Mouse (Mus musculus): ENCODE data around the gene Dglucy. TPM values are rescaled to one million over a fixed set of nuclear protein-coding genes. Genes with fewer than 3 reads are reported as not detected.

Dglucy gene
- polyA plus RNA-seq (2012; rRNA removed), result 20.0 and 23.8 TPM in 2 replicates

DNA sequence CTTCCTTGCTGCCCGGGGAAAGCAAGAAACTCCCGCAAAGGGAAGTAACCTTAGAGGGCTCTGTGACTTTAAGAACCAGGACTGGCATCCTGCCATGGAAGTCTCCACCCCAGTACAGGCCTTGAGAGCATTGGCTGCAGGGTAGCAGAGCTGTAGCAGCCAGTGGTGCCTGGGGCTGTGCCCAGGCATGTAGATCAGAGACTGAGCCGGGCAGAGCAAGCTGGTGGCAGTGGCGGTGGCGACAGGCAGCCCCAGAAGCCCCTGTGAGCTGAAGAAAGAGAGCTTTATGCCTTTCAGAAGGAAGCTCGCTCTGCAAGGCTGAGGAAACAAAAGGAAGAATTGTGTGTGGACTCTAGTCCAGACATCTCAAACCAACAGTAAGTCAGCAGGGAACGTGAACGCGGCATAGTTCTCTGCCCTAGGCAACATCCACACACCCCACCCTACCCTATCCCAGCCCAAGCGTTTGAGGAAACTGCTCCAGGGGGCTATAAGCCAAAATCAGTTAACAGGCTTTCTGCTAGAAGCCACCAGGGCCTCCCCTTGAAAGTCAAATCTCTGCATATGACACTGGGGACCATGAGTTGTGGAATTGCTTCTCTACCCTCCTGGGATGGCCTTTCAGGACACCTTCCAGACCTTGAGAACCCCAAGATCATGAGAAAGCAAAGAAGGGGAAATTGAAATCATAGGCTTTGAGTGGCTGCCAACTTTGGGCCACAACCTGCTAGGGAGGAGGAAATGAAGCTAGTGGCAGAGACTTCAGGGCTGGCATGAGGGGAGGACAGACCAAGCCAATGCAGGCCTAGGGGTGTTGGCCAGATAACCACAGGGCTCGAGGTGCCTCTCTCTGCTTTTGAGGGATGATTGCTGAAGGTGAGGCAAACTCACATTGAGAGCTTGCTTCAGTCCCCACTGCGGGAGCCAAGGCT is at the start of gene Dglucy:
Dglucy (plus strand) TSS at position 124 of the 932 bp plus-strand sequence.
- DNase-seq (ENCODE audit: low spot score), result peak; percentile 80

DNA sequence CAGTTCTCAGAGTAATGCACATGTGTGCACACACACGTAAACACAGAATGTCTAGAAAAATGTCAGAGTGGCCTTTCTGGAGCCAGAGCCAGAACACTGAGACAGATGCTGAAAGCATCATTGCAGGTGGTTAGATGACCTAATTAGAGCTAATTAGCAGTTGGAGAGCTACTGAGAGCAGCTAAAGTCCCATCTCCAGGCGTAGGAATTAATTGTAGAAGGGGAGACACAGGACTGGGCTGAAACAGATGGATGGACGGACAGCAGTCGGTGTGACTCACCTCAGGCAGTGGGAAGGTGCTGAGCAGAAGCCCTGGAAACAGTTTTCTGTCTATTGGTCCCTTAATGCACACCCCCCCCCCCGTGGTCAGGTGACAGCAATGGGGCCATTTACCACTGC is 43.7 kb upstream of the Dglucy start:
- no peak for DNase-seq (ENCODE audit: low spot score)

DNA sequence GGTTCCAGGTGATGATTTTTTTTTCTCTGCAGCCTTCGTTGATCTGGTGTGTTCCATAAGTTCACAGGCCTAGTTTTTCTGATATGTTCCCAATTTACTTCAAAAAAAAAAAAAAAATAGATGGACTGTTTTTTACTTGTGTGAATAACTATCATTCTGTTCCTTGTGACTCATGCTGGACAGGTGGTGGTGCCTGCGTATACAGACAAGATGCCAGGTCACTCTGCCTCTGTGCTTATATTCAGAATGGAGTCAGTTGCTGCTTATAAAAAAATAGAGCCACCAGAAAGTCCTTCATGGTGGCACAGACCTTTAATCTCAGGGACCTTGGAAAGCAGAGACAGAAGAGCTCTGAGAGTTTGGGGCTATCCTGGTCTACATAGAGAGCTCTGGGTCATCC is 43.3 kb upstream of the Dglucy start:
- no peak for DNase-seq (ENCODE audit: low spot score)

DNA sequence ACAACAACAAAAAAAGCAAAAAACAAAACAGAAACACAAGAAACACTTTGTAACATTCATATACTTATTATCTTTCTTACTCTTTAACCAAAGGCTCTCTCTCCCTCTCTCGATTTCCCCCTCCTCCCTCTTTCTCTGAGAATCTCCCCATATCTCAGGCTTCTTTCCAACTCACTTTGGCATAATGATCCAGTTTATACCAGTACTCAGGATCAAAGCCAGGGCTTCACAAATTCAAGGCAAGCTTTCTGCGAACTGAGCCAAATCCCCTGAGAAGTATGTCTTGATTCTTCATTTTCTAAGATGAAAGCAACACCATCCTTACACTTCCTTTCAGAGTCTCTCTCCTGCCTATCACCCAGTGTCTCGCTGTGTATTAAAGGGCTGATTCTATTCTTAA is 40.4 kb upstream of the Dglucy start:
- no peak for DNase-seq (ENCODE audit: low spot score)

DNA sequence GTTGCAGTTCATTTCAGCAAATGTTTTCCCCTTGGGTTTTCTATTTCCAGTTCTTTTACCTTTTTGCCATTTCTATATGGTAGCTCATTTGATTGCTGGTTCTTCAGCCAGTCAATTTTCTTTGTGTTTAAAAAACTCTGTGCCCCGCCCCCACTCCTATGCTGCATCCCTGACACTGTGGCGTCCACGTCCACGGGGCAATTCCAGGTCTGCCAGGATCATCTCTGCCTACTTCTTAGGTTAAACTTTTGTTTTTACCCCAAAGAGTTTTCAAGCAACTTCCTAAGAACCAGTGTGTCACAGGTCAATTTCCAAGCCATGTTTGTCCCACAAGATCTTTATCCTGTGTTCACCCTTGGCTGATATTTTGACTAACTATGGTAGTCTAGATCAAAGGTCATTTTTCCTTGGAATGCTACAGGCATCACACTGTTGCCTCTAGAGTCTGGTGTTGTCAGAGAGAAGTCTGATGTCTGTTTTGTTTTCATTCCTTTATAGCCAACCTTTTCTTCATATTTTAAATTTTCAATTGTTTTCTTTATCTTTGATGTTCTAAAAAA is 39.8 kb upstream of the Dglucy start:
- DNase-seq (ENCODE audit: low spot score), result no peak

DNA sequence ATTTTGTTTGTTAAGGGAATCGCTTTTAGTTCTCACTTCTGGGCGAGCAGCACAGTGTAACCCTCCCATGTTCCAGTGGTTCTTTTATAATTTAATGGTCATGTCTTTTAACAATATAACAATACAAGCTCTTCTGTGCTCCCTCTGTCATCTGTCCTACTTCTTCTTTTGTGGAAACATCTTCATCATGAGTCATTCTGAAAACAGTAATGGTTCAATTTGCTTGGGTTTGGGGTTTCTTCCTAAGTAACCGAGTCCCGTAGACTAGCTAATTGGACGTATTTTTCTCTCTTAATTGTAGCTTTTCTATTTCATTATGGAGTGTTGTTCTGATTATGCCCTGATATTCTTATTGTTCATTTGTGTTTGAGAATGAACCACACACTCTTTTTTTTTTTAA is 38.5 kb upstream of the Dglucy start:
- DNase-seq (ENCODE audit: low spot score), result no peak

DNA sequence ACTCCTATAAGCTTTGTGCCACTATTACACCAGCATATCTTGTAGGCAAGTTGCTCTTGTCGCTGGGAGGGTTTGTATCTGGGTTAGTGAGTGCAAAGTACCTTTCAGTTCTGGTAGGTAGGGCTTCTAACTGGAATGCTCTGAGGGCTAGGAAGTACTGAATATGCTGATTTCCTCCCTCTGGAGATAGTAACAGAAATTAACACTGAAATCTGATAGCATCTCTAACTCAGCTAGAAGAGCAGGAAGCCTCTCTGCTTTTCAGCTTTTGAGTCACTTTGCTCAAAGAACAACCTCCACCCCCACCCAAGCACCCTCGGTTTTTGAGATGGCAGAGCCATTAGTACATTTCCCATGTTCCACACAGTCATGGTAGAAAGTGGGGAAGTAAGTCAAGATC is 36.4 kb upstream of the Dglucy start:
- DNase-seq (ENCODE audit: low spot score), result no peak

DNA sequence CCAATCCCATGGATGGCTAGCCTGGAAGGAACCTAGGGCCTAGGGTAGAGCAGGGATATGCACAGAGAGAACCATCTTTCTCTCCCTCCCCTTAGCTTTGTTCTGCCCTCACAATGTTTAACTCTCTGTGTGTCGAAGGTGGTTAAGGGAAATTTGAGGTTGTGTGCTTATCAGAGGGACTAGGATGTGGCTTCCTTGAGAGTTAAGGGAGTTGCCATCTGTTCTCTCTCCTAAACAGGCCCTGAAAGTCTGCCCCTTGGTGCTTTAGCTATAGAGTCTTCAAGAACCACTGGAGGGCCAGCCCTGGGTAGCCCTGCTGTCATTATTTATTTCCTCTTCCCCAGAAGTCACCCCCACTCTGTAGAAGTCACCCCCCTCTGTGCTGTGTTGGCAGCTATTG is 25.9 kb upstream of the Dglucy start:
- no peak for DNase-seq (ENCODE audit: low spot score)

DNA sequence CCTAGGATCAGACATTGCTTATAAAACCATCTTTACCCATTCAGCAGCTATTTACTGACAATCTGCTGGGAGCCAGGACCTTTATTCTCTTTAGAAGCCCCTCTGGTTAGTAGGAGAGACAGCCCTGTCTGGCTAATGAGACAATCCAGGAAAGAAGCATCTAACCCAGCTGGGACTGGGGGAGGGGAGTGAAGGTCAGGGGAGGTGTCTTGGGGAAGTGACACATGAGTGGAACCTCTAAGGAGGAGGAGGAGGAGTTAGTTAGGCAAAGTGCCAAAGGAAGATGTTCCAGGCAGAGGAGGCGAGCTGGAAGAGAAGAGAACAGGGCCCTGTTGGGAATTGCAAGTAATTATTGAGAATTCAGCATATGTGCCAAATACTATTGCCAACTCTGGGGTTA is 25.1 kb upstream of the Dglucy start:
- DNase-seq (ENCODE audit: low spot score), result no peak

DNA sequence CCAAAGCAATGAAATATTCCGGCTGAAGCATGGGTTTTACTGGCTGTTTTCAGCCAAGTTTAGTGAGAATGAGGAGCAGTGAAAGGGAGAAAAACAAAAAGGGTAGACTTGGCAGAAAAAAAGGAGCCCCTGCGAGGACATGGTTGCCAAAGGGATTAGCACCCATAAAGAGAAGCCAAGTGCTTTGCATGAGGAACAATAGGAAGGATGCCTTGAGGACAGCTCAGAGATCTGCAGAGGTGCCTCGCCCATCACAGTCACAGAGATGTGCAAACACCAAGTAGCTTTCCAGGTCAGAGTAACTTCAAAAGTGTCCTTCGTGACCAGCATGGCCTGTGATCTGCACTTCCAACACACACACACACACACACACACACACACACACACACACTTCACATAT is 21.4 kb upstream of the Dglucy start:
- DNase-seq (ENCODE audit: low spot score), result no peak

DNA sequence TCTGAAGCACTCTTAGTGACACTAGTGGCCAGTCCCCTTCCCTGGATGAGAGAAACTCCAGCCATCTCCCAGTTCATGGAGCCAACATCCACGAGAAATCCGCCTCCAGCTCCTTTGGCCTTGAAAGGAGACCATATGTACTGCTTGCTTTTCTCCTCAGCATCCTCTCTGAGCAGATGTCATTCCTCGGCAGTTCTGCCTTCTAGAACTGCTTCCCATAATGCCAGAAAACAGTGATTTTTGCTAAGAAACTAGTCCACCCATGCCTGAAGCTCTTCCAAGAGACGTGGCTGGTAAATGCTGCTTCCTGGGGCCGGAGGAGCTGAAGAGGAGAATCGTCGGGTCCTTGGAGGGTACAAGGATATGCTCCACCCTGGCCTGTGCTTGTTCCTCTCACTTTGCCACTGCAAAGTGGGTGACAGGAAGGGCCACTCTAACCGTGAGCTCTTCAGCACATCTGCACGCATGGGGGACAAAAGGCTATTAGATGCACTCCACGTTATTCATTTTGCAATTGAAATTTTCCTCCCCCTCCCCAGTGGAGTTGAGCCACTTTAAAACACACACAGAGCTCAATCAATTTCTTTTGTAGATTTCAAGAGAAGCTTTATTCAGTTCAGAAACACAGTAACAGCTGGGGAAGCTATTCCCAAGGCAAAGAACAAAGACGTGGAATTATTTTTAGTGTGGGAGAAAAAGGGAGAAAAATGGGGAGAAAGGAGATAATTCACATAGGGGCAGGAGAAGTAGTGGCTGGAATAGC is 16.0 kb upstream of the Dglucy start:
- no peak for DNase-seq (ENCODE audit: low spot score)

DNA sequence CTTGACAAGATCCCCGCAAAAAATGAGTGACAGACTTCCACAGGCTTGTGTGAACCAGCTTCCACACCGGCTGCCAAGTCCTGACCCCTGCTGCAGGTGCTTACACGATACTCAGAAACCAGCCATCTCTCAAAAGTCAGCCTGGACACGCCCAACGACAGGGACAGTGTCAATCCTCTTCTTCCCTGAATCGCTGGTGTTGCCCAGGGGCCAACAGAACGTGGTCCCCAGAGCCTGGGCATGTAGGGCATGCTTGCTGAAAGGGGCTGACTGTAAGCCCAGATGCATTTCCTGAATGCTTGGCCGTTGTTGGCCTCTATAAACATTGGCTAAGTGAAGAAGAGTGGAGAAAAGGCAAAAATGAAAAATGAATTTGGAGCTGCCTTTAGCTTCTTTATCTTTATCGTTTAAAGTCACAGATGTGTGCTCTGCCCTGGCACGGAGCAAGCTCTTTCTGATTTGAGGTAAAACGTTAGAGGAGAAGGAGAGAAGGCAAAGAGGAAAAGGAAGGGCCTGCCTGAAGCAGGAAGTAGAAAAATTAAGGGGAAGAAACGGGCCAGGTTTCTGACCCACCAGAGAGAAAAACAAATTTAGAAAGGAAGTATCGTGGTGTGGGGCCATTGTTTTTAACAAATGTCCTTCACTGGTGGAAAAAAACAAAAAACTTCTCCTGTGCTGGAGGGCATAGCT is 14.4 kb upstream of the Dglucy start:
- no peak for DNase-seq (ENCODE audit: low spot score)

DNA sequence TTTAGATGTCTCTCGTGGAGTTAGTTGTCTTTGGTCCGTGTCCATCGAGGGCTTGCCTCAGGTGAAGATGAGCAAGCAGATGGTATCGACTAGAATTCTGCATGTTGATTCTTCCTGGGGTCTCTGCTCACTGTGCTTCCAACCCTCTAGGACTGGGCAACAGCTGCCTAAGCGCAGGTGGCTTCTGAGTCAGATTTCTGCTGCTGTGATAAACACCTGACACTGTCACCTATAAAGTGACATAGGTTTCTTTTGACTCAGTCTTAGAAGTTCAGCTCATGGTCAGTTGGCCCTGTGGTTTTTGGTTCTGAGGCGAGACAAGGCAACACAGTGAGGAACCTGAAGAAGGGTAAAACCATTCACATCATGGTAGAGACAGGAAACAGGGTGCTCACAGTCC is 9.0 kb upstream of the Dglucy start:
- DNase-seq (ENCODE audit: low spot score), result no peak

DNA sequence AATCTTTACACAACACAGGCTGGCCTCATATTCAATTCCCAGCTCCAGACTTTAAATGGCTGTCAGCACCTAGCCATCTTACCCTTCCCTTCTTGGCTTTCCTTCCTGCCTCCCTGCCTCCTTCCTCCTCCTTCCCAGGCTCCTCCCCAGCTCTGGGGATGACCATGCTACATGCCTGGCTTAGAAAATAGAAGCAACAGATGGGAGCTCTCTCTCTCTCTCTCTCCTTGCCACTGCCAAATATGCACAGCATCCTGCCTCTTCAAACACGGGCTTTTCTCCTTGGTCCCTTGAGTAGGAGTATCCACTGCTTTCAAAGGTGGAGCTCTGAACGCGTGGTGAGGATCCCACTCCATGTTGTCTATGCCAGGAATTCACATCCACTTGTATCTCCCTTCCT is 8.1 kb upstream of the Dglucy start:
- no peak for DNase-seq (ENCODE audit: low spot score)

DNA sequence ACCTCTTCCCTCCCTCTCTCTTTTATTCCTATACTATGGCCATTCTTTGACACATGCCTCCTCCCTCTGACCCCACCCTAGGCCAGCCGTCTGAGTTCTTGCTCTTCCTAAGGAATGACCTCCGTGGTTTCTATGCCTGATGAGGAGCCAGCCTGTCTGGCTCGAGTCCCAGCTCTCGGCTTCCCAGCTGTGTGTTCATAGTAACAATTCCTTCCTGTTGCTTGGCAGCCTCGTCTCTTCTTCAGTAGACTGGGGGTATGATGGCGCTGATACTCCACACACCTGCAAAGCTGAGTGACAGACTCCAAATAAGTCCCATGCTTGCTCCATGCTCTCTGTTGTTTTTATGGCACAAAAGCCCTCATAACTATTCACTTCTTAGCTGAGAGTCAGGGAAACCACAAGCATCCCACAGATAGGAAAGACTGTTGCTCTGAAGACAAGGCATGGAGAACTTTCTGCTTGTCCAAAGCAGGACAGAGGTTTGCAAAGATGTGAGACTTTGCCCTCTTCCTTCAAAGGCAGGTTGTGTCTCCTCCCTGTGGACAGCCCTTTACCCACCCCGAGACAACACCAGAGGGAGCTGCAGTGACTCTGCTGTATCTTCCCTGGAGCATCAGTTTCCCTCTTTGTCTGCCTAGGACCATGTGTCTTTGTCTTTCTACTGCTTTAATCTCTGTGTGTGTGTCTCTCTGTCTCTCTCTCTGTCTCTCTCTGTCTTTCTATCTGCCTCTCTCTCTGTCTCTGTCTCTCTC is 6.5 kb upstream of the Dglucy start:
- no peak for DNase-seq (ENCODE audit: low spot score)

DNA sequence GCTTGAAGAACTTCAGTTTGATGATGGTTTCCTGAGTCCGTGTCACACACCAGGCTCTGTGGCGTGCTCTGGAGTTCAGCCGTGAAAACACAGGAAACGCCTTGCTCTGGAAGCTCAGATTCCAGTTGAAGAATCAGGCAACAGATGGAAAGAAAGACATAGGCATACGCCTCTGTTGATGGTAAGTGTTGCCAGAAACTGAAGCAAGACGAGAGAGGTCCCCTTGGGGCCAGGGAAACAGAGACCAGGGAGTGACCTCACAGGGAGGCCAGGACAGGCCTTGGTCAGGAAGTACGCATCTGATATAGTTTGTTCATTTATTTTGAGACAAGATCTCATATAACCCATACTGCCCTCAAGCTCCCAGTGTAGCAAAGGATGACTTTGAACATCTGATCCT is 4.1 kb upstream of the Dglucy start:
- DNase-seq (ENCODE audit: low spot score), result no peak

DNA sequence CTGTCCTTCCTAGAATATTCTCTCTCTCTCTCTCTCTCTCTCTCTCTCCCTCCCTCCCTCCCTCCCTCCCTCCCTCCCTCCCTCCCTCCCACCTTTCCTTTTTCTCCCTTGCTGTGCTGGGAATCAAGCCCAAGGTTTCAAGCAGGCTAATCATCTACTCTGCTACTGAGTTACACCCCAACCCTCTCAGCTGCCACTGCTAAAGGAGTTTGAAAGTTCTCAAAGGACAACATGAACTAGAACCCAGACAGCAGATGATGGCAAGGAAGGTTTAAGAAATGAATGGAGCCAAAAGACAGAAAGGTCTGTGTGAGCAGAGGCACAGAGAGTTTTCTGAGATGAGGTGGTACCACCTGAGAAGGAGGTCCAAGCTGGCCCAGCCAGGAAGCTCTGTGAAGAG is 3.6 kb upstream of the Dglucy start:
- DNase-seq (ENCODE audit: low spot score), result no peak

DNA sequence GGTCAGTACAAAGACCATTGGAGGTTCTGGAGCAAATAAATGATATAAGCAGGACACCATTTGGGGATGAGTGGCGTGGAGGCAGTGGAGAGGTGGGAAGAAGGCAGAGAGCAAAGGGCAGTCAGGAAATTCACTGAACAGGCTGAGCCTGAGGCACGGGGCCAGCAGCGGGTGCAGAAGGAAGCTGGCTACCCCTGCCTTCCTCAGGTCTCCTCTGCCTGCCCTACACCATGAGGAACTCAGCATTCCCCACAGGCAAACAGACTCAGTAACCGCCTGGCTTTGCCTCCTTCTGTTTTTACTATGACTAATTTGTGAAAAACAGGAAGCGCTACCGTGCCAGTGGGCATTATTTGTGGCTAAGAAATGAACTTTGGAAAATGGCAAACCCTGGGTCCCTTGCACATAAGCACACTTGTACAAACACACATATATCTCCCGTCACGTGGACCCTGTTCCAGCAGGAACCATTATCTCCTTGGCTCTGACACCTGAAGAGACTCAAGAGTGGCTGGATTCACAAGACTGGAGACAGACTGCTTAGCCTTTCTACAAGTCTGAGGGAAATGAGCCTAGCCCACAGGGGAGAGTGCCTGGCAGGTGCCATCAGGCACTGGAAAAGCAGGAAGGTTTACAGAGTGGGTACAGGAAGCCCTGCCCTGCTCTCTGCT is 2.8 kb upstream of the Dglucy start:
- no peak for DNase-seq (ENCODE audit: low spot score)

DNA sequence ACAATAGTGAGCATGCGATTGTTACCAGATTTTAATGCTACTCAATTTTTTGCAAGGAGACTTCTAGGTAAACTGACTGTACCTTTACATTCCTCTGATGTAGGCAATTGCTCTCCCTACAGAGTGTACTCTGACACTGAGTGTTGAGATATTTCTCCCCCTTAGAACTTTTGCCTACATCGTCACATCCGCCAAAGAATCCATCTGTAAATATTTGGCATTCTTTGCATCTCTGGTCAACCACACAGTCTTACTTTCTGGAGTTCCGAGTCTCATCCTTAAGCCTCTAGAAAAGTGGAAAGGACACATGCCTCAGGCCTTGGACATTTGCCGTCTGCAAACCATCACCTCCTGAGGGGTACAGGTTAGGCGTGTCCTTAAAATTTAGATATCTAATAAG is 1.9 kb upstream of the Dglucy start:
- DNase-seq (ENCODE audit: low spot score), result no peak

DNA sequence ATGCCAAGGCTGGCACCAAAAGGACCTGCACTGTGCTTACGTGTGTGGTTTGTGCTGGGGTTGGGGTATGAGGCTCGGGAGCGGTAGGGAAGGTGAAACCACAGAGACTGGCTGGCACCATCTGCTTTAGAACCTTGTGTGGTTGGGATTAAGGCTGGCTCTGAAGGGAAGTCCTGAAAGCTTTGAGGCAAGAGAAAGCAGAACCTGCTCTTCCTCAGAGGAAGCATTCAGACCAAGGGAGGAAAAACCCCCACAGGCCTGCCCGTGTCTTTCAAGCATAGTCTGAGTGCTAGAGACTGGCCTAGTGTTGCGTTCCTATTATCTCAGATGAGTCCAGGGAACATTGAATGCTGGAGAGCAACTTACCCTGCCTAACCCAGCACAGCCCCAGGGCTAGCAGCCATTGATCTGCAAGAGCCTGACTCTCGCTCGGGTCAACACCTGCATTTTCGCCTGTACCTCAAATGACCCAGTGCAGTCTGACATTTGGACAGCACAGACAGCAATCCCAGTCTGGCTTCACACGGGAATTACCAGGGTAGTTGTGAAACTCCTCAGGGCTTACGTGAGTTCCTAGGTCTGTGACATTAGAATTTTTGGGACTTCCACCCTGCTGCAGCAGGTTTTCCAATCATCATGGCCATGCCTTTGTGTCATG is 452 bp upstream of the Dglucy start:
- no peak for DNase-seq (ENCODE audit: low spot score)

Data from urinary bladder, adult 2 months (tissue).